Mouse (Mus musculus): Measurements from ENCODE around the gene Dusp8. TPM values are rescaled to one million over a fixed set of nuclear protein-coding genes. Genes with fewer than 3 reads are reported as not detected.

Dusp8 gene
- polyA plus RNA-seq, 1 experiment from 2014 or later = 8.8 TPM

GRCm38 (mm10) chr7:142119632-142120031 lies 24.0 kb upstream of the Dusp8 start:
- Histone ChIP-seq H3K9me3 (ENCODE audit: control insufficient read depth, low read length) (no peaks in the 10 kb centered on the region), H3K4me2 (ENCODE audit: low read length) (no peak overlapping the region), H3K4me1 (replicated peaks; ENCODE audit: control insufficient read depth, insufficient read depth, low read length) (no peaks in the 10 kb centered on the region), H3K36me3 (ENCODE audit: control insufficient read depth, insufficient read depth, low read length) (no peaks in the 10 kb centered on the region), H3K27me3 (replicated peaks; ENCODE audit: control insufficient read depth, insufficient read depth, low read length) (no peaks in the 10 kb centered on the region), H3K4me3 (ENCODE audit: low read depth, low read length) (no peak overlapping the region), H3K27ac (ENCODE audit: low read depth) (no peak overlapping the region), H3K9ac (ENCODE audit: low read length) (no peak overlapping the region)
- WGBS = 18% methylated on average over 5 of the region's 5 CpGs
- ATAC-seq (replicated peaks; ENCODE audit: low FRiP score, low TSS enrichment, low read depth) (no peak), DNase-seq (ENCODE audit: low spot score) (no peak)

GRCm38 (mm10) chr7:142104747-142105146 lies 9.1 kb upstream of the Dusp8 start:
- WGBS = 47% methylated on average over 5 of the region's 5 CpGs
- no peak for ATAC-seq (replicated peaks; ENCODE audit: low FRiP score, low TSS enrichment, low read depth)
- H3K4me3 ChIP-seq (ENCODE audit: low read depth, low read length) = no peak overlapping the region

GRCm38 (mm10) chr7:142097776-142098175 lies 2.1 kb upstream of the Dusp8 start:
- Histone ChIP-seq H3K27ac (ENCODE audit: low read depth) (no peak overlapping the region), H3K9me3 (ENCODE audit: control insufficient read depth, low read length) (no peaks in the 10 kb centered on the region), H3K4me1 (replicated peaks; ENCODE audit: control insufficient read depth, insufficient read depth, low read length) (no peaks in the 10 kb centered on the region; the same call in 1 of the 2 replicates), H3K27me3 (replicated peaks; ENCODE audit: control insufficient read depth, insufficient read depth, low read length) (peaks cover 44% of the 10 kb centered on the region), H3K4me3 (ENCODE audit: low read depth, low read length) (no peak overlapping the region), H3K36me3 (ENCODE audit: control insufficient read depth, insufficient read depth, low read length) (no peaks in the 10 kb centered on the region), H3K9ac (ENCODE audit: low read length) (no peak overlapping the region), H3K4me2 (ENCODE audit: low read length) (no peak overlapping the region)
- ATAC-seq (replicated peaks; ENCODE audit: low FRiP score, low TSS enrichment, low read depth) = 0 out of 2 replicates have a peak, but pooled peaks have one; percentile 59
- DNase-seq (ENCODE audit: low spot score) = peak; percentile 90
- WGBS = 10% methylated on average over 9 of the region's 9 CpGs

More at GRCm38 (mm10) chr7:142104747-142105146, 9.1 kb upstream of the Dusp8 start:
- Histone ChIP-seq H3K9ac (ENCODE audit: low read length) (no peak overlapping the region), H3K4me2 (ENCODE audit: low read length) (no peak overlapping the region), H3K27ac (ENCODE audit: low read depth) (no peak overlapping the region), H3K36me3 (ENCODE audit: control insufficient read depth, insufficient read depth, low read length) (no peaks in the 10 kb centered on the region), H3K27me3 (replicated peaks; ENCODE audit: control insufficient read depth, insufficient read depth, low read length) (no peaks in the 10 kb centered on the region), H3K4me1 (replicated peaks; ENCODE audit: control insufficient read depth, insufficient read depth, low read length) (no peaks in the 10 kb centered on the region), H3K9me3 (ENCODE audit: control insufficient read depth, low read length) (no peaks in the 10 kb centered on the region)
- DNase-seq (ENCODE audit: low spot score) = no peak

- H3K4me2 ChIP-seq (ENCODE audit: low read length) = no peak overlapping the region
- no peak for ATAC-seq (replicated peaks; ENCODE audit: low FRiP score, low TSS enrichment, low read depth)
- no peak overlapping the region for H3K9ac ChIP-seq (ENCODE audit: low read length)
- H3K4me3 ChIP-seq (ENCODE audit: low read depth, low read length) = no peak overlapping the region
- DNase-seq (ENCODE audit: low spot score) = no peak
- H3K27me3 ChIP-seq (replicated peaks; ENCODE audit: control insufficient read depth, insufficient read depth, low read length) = peaks cover 46% of the 10 kb centered on the region
- H3K4me1 ChIP-seq (replicated peaks; ENCODE audit: control insufficient read depth, insufficient read depth, low read length) = no peaks in the 10 kb centered on the region; the same call in 1 of the 2 replicates
- no peaks in the 10 kb centered on the region for H3K9me3 ChIP-seq (ENCODE audit: control insufficient read depth, low read length)
- WGBS = 77% methylated on average over 4 of the region's 4 CpGs
- H3K36me3 ChIP-seq (ENCODE audit: control insufficient read depth, insufficient read depth, low read length) = no peaks in the 10 kb centered on the region
- H3K27ac ChIP-seq (ENCODE audit: low read depth) = no peak overlapping the region
These were observed 1.1 kb upstream of the Dusp8 start for GRCm38 (mm10) chr7:142096701-142097100.

- WGBS = under 1% methylated on average over 86 of the region's 89 CpGs
- Histone ChIP-seq H3K4me3 (ENCODE audit: low read depth, low read length) (peak overlapping the region; percentile 69), H3K27me3 (replicated peaks; ENCODE audit: control insufficient read depth, insufficient read depth, low read length) (peaks cover 46% of the 10 kb centered on the region), H3K27ac (ENCODE audit: low read depth) (no peak overlapping the region), H3K4me1 (replicated peaks; ENCODE audit: control insufficient read depth, insufficient read depth, low read length) (no peaks in the 10 kb centered on the region; the same call in 1 of the 2 replicates), H3K36me3 (ENCODE audit: control insufficient read depth, insufficient read depth, low read length) (no peaks in the 10 kb centered on the region), H3K9me3 (ENCODE audit: control insufficient read depth, low read length) (no peaks in the 10 kb centered on the region), H3K4me2 (ENCODE audit: low read length) (peak overlapping the region; percentile 93), H3K9ac (ENCODE audit: low read length) (peak overlapping the region; percentile 76)
- DNase-seq (ENCODE audit: low spot score) = peak; percentile 81
- peak; percentile 12; the same call in 1 of the 2 replicates for ATAC-seq (replicated peaks; ENCODE audit: low FRiP score, low TSS enrichment, low read depth)
These were observed 1.1 kb downstream of the Dusp8 start for GRCm38 (mm10) chr7:142094301-142095143.

GRCm38 (mm10) chr7:142093696-142094240 lies 1.9 kb downstream of the Dusp8 start:
- H3K36me3 ChIP-seq (ENCODE audit: control insufficient read depth, insufficient read depth, low read length) = no peaks in the 10 kb centered on the region
- peak overlapping the region; percentile 93 for H3K4me2 ChIP-seq (ENCODE audit: low read length)
- H3K27ac ChIP-seq (ENCODE audit: low read depth) = no peak overlapping the region
- DNase-seq (ENCODE audit: low spot score) (no peak), ATAC-seq (replicated peaks; ENCODE audit: low FRiP score, low TSS enrichment, low read depth) (no peak)
- H3K9me3 ChIP-seq (ENCODE audit: control insufficient read depth, low read length) = no peaks in the 10 kb centered on the region
- 35% methylated on average over 6 of the region's 6 CpGs for WGBS
- H3K4me3 ChIP-seq (ENCODE audit: low read depth, low read length) = peak overlapping the region; percentile 69
- peak overlapping the region; percentile 76; the same call in 1 of the 2 replicates for H3K9ac ChIP-seq (ENCODE audit: low read length)
- peaks cover 46% of the 10 kb centered on the region for H3K27me3 ChIP-seq (replicated peaks; ENCODE audit: control insufficient read depth, insufficient read depth, low read length)
- H3K4me1 ChIP-seq (replicated peaks; ENCODE audit: control insufficient read depth, insufficient read depth, low read length) = no peaks in the 10 kb centered on the region; the same call in 1 of the 2 replicates

GRCm38 (mm10) chr7:142092991-142093390 lies 2.7 kb downstream of the Dusp8 start:
- Histone ChIP-seq H3K9me3 (ENCODE audit: control insufficient read depth, low read length) (no peaks in the 10 kb centered on the region), H3K36me3 (ENCODE audit: control insufficient read depth, insufficient read depth, low read length) (no peaks in the 10 kb centered on the region), H3K4me2 (ENCODE audit: low read length) (no peak overlapping the region), H3K4me3 (ENCODE audit: low read depth, low read length) (no peak overlapping the region), H3K27ac (ENCODE audit: low read depth) (no peak overlapping the region), H3K9ac (ENCODE audit: low read length) (no peak overlapping the region), H3K4me1 (replicated peaks; ENCODE audit: control insufficient read depth, insufficient read depth, low read length) (no peaks in the 10 kb centered on the region; the same call in 1 of the 2 replicates), H3K27me3 (replicated peaks; ENCODE audit: control insufficient read depth, insufficient read depth, low read length) (peaks cover 46% of the 10 kb centered on the region)
- DNase-seq (ENCODE audit: low spot score) (no peak), ATAC-seq (replicated peaks; ENCODE audit: low FRiP score, low TSS enrichment, low read depth) (no peak)
- 62% methylated on average over 1 of the region's 1 CpGs for WGBS

- Histone ChIP-seq H3K27me3 (replicated peaks; ENCODE audit: control insufficient read depth, insufficient read depth, low read length) (peaks cover 38% of the 10 kb centered on the region), H3K36me3 (ENCODE audit: control insufficient read depth, insufficient read depth, low read length) (no peaks in the 10 kb centered on the region), H3K27ac (ENCODE audit: low read depth) (no peak overlapping the region), H3K4me3 (ENCODE audit: low read depth, low read length) (no peak overlapping the region), H3K4me1 (replicated peaks; ENCODE audit: control insufficient read depth, insufficient read depth, low read length) (no peaks in the 10 kb centered on the region; the same call in 1 of the 2 replicates), H3K9me3 (ENCODE audit: control insufficient read depth, low read length) (no peaks in the 10 kb centered on the region), H3K4me2 (ENCODE audit: low read length) (no peak overlapping the region), H3K9ac (ENCODE audit: low read length) (no peak overlapping the region)
- no peak for DNase-seq (ENCODE audit: low spot score)
- no peak for ATAC-seq (replicated peaks; ENCODE audit: low FRiP score, low TSS enrichment, low read depth)
- 8% methylated on average over 4 of the region's 4 CpGs for WGBS
These were observed 3.8 kb downstream of the Dusp8 start for GRCm38 (mm10) chr7:142091848-142092247.

All from intestine, embryonic 14.5 days (tissue).